Mouse (Mus musculus) heart, postnatal 10 days (tissue): ENCODE measurements at regions not wholly inside any gene's neighbourhood (a gene's known extent, or its start where the extent isn't known, plus 50 kb on each side); places are given as distances from the start of the nearest gene placed in this dataset.
"Not testable (repeated sequence)": the region's sequence is repeated elsewhere in the genome, so short reads cannot be mapped to it uniquely, and the experiment has no call there.

Experiments
- DNase-seq, 2 experiments: peaks; one replicate each; pipeline ENCODE4 v3.0.0; 2021
- intact Hi-C: fragments of 180-260 bp; cut with DNase I; formaldehyde crosslinking; loops from one replicate; pipeline ENCODE4 v1.15.1; 2025

DNA sequence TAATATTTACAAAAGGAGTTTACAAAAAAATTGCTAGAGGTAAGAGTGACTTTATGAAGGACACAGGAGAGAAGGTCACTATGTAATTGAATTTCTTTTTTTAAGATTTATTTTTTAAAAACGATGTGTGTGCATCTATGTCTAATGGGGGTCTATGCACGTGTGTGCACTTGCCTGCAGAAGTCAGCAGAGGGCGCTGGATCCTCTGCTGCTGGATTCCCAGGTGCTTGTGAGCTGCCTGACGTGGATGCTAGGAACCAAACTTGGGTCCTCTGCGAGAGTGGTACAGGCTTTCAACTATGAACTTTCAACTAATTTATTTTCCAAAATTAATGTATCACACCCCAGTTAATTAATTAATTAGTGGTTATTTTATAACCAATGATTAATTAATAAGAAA is 85.0 kb downstream of the Glrx3 start:
- no peak for DNase-seq
- intact Hi-C loops, result no loop called here

DNA sequence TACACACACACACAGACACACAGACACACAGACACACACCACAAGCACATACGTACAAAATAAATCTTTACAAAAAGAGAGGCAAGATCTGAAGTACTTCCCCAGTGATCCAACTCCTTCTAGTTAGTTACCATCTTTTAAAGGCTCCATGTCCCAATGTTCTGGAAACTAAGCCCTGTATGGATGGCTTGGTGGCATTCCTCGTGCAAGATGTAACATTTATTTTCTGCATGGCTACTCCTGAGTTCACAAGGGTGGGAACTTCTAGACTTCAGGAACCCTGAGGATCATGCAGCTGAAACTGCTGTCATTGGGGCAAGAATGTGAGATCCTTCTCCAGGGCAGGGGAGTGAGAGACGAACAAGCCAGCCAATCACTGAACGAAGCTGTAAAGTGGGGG is 96.1 kb downstream of the Glrx3 start:
- no peak for DNase-seq
- intact Hi-C loops, result no loop called here

DNA sequence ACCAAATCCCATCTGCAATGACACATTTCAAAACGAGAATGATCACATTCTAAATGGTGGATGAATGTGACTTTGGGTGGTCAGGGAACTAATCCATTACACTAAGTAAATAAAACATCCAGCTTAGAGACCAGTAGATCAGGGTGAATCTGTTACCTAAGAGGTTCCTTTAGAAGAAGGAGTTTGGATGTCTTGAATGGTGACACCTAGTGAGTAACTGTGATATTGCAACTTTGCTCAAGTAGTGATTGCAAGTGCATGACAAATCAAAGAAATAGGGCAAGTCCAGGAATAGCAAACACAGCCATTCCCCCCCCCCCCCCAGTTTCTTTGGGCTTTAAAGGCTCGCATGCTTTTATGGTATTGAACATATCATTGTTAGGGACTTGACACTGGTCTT is 112.6 kb downstream of the Glrx3 start:
- intact Hi-C loops, result loop anchor here (1.0 kb wide), 1 partner anchor 72 kb away; no protein-coding TSS in a partner anchor

DNA sequence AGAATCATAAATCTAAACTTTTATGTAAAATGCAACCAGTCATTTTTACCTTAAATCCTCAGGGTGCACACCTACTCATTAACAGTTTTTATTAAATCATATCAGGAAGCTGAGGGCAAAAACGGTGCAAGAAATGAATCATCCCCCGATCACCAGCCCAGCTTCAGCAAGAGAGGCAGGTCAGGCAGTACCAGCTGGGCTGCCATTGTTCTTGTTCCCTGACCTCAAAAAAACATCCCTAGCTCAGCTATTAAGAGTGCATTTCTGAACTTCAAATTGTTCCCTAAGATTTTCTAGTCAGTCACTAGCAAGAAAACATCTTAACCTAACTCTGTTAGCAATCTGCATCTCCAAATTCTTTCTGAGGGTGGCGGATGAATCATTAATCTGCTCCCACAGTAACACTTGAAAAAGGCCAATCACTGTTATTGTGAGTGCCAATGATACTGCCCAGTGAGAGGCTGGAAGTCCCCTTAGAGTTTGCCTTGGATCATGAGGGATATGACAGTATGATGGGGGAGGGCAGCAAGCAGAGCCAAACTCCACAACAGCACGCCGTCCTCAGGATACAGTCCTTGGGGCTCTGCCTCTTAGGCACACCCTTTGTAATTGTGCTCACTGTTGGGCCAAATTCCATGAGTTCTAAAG is 115.3 kb downstream of the Glrx3 start:
- intact Hi-C loops, result no loop called here
- no peak for DNase-seq

More for the DNA sequence above, 112.6 kb downstream of the Glrx3 start:
- DNase-seq, result peak; percentile 29 to 63

DNA sequence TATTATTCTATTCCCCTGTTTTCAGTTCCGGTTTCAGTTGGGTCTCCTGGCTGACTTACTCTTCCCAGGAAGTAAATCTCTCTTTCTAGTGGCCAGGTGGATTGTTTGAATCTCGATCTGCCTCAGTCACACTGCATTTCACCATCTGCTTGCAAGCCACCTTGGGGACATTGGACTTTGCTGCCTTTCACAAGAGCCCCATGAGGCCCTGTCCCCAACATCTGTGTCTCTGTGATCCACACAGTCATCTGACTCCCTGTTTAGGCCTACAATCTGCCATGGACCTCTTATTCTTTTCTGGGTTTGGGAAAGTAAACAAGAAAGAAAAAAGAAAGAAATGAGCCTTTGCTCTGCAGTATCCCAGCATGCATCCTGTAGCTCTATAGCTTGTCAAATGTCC is 118.1 kb downstream of the Glrx3 start:
- intact Hi-C loops, result no loop called here
- no peak for DNase-seq

DNA sequence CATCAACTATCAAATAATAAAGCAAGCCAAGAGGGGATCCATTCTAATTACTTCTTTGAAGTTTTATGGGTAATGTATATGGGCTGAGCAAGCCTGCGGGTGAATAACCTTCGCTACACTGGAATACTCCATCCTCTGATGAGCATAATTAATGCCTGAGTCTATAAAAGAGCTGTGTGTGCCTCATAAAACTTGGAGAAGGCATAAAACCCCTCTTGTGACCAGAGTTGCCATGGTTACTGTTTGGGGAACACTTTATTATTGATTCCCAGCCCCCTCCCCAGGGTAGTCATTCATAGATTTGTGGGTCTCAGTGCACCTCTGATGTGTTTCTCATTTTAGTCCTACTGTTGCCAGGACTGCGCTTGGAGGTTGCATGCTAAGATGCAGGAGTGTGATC is 120.0 kb downstream of the Glrx3 start:
- DNase-seq, result no peak
- intact Hi-C loops, result no loop called here

DNA sequence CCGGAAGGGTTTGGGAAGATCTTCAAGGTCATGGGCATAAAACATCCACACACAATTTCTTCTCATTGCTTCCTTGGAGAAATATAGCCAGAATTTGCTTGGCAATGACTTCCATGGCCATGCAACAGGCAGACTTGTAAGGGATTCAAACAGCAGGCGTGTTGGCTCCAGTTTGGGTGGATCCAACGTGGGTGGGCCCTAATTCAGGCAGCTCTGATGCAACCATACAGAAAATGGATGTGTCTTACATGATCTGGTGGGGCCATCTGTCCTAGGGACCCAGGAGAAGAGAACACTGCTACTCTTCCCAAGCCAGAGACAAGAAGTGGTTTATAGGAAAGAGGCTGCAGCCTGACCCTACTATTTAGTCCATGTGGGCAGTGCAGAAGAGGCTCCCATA is 121.5 kb downstream of the Glrx3 start:
- DNase-seq, result no peak
- intact Hi-C loops, result no loop called here

DNA sequence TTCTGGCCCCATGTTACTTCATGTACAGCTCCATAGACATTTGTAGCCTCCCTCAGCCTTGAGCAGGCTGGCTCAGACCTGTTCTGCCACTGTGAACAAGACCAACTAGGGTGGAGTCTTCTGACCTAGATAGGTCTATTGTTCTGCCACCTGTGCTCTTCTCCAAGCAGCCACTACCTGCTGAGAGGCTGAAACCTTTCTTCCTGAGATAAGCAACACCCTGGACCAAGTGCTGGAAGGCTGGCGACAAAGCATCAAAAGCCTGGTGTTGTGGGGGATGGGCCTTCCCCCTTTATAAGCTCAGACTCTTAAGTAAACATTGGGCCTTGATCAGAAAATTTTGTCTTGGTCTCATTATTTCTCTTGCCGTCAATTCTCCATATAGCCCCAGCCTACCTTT is 132.8 kb downstream of the Glrx3 start:
- DNase-seq, result no peak
- intact Hi-C loops, result no loop called here

DNA sequence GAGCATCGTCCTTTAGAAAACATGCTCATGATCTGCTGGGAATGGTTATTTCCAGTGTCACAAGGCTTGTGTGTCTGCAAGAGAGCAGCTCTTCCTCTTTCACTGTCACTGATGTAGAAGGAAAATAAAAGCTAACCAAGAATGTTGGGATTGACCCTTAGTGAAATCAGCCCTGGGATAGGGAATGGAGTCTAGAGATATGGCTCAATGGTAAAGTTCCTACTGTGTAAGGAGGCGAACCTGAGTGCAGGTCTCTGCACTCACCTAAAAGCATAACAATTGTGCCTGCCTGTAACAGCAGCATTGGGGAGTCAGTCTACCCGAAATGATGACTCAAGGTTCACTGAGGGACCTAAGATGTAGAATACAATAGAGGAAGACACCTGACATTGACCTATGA is 138.1 kb downstream of the Glrx3 start:
- DNase-seq, result no peak
- intact Hi-C loops, result no loop called here

DNA sequence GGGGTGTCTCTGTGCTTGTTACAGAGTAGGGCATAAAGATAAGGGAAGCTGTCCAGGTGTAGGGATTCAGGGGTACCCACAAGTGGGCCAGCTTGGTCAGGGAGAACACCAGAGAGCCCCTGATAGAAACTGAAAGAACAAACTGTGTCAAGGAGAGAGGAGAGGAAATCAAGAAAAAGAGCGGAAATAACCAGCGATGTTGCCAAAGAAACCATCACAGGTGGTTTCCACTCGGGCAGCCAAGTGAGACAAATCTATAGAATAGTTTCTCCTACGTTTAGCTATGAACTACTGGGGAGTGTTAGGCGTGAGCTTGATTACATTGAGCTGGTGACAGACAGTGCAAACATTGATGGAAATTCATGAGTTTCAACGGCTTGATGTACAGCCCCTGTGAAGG is 138.8 kb downstream of the Glrx3 start:
- intact Hi-C loops, result no loop called here
- no peak for DNase-seq

DNA sequence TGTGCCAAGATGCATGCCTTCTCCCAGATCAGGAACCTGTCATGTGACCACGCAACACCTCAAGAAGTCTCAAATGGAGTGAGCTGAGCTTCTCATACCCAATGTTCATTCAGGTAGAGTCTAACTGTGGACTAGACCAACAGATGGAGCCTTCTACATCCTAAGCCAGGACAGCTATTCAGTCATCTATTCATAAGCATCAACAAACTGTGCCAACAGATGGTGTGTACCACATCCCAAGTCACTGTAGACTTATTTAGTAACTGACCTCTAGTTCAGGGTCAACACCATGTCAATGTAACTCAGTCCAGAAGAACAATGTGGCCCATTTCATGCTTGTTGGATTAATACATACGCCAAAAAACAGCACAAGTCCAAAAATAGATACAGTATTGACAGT is 146.1 kb downstream of the Glrx3 start:
- intact Hi-C loops, result no loop called here

DNA sequence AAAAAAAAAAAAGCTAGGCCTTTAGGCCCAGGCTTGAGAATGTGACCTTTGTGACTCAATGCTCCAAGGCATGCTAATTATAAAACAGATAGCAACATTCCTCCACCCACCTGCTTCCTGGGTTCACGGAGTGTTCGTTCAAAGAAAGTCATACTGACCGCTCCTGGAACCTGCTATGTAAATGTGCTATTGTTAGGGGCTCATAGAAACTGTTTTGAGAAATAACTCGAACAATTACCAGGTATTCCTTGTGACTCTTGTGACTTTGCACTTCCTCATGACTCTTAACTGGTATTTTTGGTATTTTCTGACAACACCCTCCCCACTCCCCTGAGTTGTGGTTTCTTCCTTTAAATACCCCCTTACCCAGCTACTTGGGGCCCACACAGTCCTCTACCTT is 147.5 kb downstream of the Glrx3 start:
- DNase-seq, result not testable (repeated sequence)

More for the DNA sequence above, 146.1 kb downstream of the Glrx3 start:
- DNase-seq, result no peak

DNA sequence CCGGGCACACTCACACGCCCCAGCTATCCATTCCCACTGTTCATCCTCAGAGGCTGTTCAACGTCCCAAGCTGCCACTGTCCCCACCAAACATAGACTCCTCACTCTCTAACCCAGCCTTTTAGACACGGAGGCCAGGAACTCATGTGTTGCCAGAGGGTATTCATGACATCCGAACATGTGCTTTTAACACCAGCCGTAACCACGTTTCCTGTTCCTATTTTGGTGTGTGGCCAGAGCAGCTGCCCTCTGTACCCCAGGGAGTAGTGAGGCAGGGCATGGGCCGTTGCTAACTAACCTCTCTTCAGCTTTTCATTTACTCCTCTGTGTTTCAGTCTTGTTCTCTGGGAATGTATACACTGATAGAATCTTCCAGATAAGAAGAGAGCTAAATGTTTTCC is 156.2 kb downstream of the Glrx3 start:
- intact Hi-C loops, result no loop called here
- peak; percentile 23 to 24 for DNase-seq

More for the DNA sequence above, 147.5 kb downstream of the Glrx3 start:
- intact Hi-C loops, result not testable (repeated sequence)

DNA sequence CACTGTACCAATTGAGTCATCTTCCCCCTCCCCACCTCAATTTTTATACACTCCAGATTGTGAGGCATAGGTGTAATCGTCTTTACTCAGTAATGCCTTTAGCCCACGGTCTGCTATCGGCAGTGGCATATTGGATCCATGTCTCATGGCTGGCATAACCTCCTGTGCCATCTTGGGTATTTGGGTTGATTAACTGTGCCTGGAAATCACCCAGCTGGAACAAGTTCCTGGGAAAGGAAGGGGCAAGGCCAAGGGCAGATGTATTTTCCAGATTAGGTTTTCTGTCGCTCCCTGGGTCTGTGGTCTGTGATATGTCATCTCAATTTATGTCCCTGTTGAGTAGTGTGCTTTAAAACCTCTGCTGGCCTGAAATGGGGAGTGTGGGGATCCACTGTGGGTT is 158.2 kb downstream of the Glrx3 start:
- DNase-seq, result no peak
- intact Hi-C loops, result no loop called here

DNA sequence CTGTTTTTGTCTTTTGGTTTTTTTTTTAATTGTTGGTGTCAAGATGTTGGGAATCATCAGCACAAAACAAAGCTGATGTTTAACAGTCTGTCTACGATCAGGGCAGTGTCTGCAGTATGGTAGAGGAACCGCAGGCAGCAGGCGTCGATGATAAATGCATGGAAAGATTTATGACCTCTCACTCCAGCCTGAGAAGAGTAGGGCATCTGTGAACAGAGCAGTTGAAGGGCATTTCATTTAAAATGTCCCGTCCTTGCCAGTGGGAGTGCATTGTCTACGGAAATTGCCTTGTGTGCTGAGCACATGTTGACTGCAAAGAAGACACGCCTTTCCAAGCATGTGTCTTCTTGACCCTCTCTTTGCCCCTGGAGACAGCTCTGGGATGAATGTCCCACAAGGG is 158.7 kb downstream of the Glrx3 start:
- intact Hi-C loops, result no loop called here
- DNase-seq, result no peak

DNA sequence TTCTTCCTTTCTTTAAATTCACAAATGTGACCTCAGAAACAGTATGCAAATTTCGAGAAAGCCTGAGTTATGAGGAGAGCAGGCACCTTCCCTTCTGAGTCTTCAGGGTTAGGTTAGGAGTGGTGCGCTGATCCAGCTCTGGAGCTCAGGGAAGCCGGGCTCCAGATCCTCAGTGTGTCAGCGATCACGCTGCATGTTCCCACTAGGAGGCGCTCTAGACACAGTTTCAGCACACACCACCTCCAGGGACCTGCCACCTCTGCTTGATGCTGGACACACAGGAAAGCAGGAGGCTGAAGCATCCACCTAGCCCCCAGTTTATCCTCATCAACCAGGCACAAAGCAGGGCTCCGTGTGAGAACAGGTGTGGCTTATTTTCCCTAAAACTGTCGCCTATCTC is 165.6 kb downstream of the Glrx3 start:
- DNase-seq, result peak; percentile 71 to 81
- intact Hi-C loops, result loop anchor here (1.0 to 5.0 kb wide), 4 partner anchors 182 to 1224 kb away; no protein-coding TSS in a partner anchor

DNA sequence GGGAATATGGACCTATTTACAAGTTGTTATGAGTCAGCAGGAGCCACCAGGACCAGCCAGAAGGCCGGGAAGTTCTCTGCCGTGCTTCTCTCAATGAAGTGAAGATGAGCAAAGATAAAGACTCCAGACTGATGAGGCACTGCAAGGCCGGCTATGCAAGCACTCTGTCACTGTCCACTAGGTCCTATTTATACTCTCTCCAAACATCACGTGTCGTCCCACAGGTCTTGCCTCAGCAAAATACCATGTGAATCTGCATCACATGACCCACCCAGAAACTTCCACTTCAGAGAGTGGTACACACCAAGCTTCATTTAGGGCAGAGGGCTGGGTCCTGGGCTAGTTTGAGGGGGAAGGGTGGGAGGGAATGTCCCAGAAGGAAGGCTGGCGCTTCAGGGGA is 172.3 kb downstream of the Glrx3 start:
- peak; percentile 4 to 7 for DNase-seq
- intact Hi-C loops, result no loop called here

DNA sequence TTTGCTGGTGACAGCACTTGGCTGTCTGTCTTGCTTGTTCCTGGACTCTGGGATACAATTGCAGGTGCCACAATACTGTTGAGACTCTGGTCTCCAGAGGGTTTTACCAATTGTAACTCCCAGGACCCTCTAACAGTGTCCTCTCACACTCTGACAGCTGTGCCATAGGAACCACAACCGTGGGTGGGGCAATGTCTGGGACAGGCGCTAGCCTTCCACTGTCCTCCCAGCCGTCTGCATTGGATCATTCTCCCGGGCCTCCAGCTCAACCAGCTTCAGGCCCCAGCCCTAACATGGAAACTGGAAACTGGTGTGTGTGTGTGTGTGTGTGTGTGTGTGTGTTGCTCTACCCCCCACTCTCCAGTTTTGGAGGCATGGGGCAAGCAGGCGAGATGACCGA is 173.9 kb downstream of the Glrx3 start:
- intact Hi-C loops, result no loop called here
- DNase-seq, result no peak

DNA sequence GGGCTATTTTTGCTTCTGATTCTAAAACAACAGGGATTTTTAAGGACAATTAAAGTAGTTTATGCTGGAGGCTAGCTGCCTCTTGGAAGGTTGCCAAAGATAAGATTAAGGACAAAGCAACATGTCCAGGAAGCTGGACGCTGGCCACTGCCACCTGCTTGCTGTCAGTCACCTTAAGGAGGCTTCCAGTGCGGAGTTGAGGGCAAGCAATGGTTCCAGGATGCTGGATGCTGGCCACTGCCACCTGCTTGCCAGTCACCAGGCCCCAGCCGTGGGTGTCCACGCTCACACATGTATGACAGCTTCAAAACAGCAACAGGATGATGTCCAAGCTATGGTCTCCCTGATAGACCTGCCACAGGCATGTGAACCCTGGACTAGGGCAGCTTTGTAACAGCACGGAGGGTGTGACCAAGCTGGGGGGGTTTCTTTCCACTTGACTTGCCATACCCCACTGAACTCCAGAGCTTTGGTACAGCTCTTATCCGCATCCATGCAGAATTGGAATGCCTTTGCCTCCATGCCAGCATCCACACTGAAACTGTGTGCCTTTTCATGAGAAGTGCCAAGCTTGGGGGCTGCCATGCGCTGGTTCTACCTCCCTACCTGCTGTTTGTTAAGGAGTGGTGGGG is 174.6 kb downstream of the Glrx3 start:
- peak; percentile 3 to 14 for DNase-seq
- intact Hi-C loops, result no loop called here

DNA sequence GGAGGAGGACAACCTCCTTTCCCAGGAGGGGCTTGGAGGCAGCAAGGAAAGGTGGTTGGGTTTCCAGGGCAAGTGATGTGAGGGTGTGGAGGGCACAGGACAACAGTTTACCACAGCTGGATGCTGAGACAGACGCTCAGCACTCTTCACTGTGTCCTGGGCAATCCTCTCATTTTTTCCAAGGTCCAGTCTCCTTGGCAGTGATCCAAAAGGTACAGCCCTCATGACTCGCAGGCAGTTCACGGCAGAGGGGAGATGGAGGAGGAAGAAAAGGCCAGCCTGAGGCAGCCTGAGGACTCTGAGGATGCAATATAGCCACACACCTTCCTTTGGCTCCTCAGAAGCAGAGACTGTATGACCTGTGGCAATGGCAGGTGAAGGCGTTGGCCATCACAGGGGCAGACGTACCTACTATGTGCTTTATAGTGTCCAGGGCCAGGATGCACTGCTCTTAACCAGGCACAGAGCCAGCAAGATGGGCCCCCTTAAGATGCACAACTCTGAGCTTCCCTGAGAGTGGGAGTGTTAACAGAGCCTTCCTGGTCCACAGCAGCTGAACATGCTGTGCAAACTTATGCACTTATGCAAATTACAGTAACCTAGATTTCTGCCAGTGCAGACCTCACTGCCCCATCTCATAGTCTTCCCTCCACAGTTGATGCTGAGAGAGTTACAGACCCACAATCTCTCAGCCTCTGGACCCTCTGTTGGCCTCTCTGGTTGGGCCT is 181.2 kb downstream of the Glrx3 start:
- intact Hi-C loops, result no loop called here
- DNase-seq, result no peak

DNA sequence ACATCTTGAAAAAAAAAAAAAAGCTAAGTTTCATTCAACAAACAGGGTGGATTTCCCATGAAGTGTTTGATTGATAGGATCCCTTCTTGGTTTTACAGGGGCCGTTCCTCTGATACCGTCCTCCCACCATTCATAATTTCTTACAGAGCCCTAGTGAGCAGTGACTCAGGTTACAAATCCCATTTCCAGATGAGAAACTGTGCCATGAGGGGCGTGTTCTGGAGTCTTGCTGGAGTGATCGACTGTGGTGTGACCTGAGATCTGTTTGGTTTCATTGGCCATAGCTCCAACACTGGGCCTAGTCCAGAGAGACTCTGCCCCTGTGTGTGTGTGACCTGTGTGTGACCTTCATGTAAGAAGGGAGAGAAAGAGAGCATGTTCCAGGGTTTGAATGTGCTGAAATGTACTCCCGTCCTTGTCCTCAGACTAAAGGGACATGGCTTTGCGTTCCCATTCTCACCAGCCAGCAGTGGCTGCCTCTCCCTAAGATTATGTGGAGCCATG is 181.9 kb downstream of the Glrx3 start:
- intact Hi-C loops, result no loop called here
- DNase-seq, result no peak

DNA sequence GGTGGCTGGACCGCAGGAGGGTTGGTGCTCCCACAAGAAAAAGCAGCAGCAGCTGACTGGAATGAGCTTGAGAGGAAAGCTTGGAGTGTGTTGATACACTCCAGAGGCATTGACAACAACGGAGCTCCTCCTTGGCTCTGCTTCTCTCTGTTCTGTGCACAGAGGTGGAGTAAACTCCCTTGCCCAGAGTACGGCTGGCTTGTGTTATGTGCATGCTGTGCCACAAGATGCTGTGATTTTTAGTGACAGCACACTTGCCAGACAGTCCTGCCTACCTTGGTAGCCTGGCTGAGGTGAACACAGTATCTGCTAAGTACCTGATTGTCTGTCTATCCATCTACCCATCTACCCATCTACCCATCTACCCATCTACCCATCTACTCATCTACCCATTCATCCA is 190.9 kb downstream of the Glrx3 start:
- intact Hi-C loops, result no loop called here
- no peak for DNase-seq
